Mouse (Mus musculus) forebrain, embryonic 14.5 days (tissue): Measurements from ENCODE around the gene Thsd4. TPM values are rescaled to one million over a fixed set of nuclear protein-coding genes. Genes with fewer than 3 reads are reported as not detected.

Experiments
- ATAC-seq: fragments of 200-750 bp; cut with Nextera tagmentation; 2 replicates; pipeline ENCODE4 v1.8.0; 2017; ENCODE audit warnings: mild to moderate bottlenecking, moderate library complexity
- DNase-seq: peaks from one replicate; pipeline ENCODE4 v3.0.0-alpha.2; 2015; ENCODE audit warnings: low spot score
- H3K27ac ChIP-seq: fragments of 300-500 bp; sonication (generic); 2 replicates; pipeline ENCODE4 v1.5.1; 2014; ENCODE audit warnings: low read depth, mild to moderate bottlenecking, control low read depth, low read length, moderate library complexity
- H3K27me3 ChIP-seq: fragments of 300-500 bp; sonication (generic); replicated peaks from 2 replicates; pipeline ENCODE4 v1.6.1; 2014; ENCODE audit warnings: low read length, control low read depth, mixed read lengths; ENCODE audit not compliant: control insufficient read depth, insufficient read depth
- H3K36me3 ChIP-seq: fragments of 300-500 bp; sonication (generic); 2 replicates; pipeline ENCODE4 v1.6.1; 2014; ENCODE audit warnings: low read length, control low read depth; ENCODE audit not compliant: control insufficient read depth, insufficient read depth
- H3K4me1 ChIP-seq: fragments of 300-500 bp; sonication (generic); 2 replicates; pipeline ENCODE4 v1.6.1; 2014; ENCODE audit warnings: antibody characterized with exemption, low read length, control low read depth; ENCODE audit not compliant: control insufficient read depth, insufficient read depth
- H3K4me2 ChIP-seq: fragments of 300-500 bp; sonication (generic); 2 replicates; pipeline ENCODE4 v1.6.1; 2014; ENCODE audit warnings: mild to moderate bottlenecking, control low read depth, low read length
- H3K4me3 ChIP-seq: fragments of 300-500 bp; sonication (generic); 2 replicates; pipeline ENCODE4 v1.5.1; 2014; ENCODE audit warnings: low read depth, low read length, control low read depth
- H3K9ac ChIP-seq: fragments of 300-500 bp; sonication (generic); 2 replicates; pipeline ENCODE4 v1.6.1; 2014; ENCODE audit warnings: mild to moderate bottlenecking, low read length, control low read depth, moderate library complexity
- H3K9me3 ChIP-seq: fragments of 300-500 bp; sonication (generic); replicated peaks from 2 replicates; pipeline ENCODE4 v1.6.1; 2016; ENCODE audit warnings: low read length, control low read depth, mixed read lengths; ENCODE audit not compliant: control insufficient read depth
- WGBS: fragments of 180-500 bp; shearing (Covaris S2); extraction: QIAGEN DNeasy Blood & Tissue Kit; methylation state at CpG from one replicate; pipeline ENCODE4 v1.1.7; 2014; 5-methylcytosine and 5-hydroxymethylcytosine counted together
- polyA plus RNA-seq: library from polyadenylated mRNA; unstranded; fragments of >200 nt; fragmentation: Nextera tagmentation; extraction: Ambion mirVana; gene quantifications from 2 replicates; pipeline ENCODE4 v1.2.1, GENCODE M21; 2014

Thsd4 gene
- polyA plus RNA-seq, 1 experiment from 2014 or later, result 3.4 TPM

- H3K27me3 ChIP-seq, result no peaks in the 10 kb centered on the region
- 91% methylated on average over 4 of the region's 4 CpGs for WGBS
- H3K4me1 ChIP-seq, result peaks cover 3% of the 10 kb centered on the region; the same call in 1 of the 2 replicates
- ATAC-seq, result no peak
- H3K4me3 ChIP-seq, result no peak overlapping the region
- no peak for DNase-seq
- no peaks in the 10 kb centered on the region for H3K36me3 ChIP-seq
- H3K4me2 ChIP-seq, result no peak overlapping the region
- no peak overlapping the region for H3K9ac ChIP-seq
- H3K9me3 ChIP-seq, result no peaks in the 10 kb centered on the region
- H3K27ac ChIP-seq, result no peak overlapping the region
These were observed 487.0 kb downstream of the Thsd4 start for GRCm38 (mm10) chr9:60034883-60035282.

- DNase-seq (no peak), ATAC-seq (no peak)
- Histone ChIP-seq H3K4me3 (no peak overlapping the region), H3K27ac (no peak overlapping the region), H3K4me2 (no peak overlapping the region), H3K36me3 (no peaks in the 10 kb centered on the region), H3K9me3 (no peaks in the 10 kb centered on the region), H3K9ac (no peak overlapping the region), H3K4me1 (peaks cover 7% of the 10 kb centered on the region), H3K27me3 (no peaks in the 10 kb centered on the region)
- WGBS, result 79% methylated on average over 4 of the region's 4 CpGs
These were observed 494.6 kb downstream of the Thsd4 start for GRCm38 (mm10) chr9:60027234-60027633.

DNA sequence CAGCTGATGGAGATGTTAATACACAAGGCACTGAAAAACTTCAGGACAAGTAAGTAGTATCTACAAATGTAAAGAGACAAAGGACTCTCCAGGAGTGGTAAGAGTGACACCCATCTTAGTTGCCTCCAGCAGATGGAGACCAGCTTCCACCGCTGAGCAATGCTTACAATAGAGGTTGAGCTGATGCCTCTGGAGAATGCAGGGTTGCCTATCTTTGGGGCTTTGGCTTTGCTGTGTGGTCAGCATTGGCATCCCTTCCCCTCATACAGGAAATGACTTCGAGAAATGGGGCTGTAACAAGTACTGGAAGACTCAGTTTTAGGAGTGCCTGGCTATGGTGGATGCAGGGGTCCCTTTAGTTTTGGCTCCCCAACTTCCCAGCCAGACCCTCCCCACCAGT lies 495.1 kb downstream of the Thsd4 start:
- ATAC-seq (no peak), DNase-seq (no peak)
- no peak overlapping the region for H3K27ac ChIP-seq
- H3K27me3 ChIP-seq, result no peaks in the 10 kb centered on the region
- H3K9me3 ChIP-seq, result no peaks in the 10 kb centered on the region
- H3K4me1 ChIP-seq, result peaks cover 7% of the 10 kb centered on the region
- H3K36me3 ChIP-seq, result no peaks in the 10 kb centered on the region
- 90% methylated on average over 2 of the region's 2 CpGs for WGBS
- H3K9ac ChIP-seq, result no peak overlapping the region
- no peak overlapping the region for H3K4me3 ChIP-seq
- H3K4me2 ChIP-seq, result no peak overlapping the region

DNA sequence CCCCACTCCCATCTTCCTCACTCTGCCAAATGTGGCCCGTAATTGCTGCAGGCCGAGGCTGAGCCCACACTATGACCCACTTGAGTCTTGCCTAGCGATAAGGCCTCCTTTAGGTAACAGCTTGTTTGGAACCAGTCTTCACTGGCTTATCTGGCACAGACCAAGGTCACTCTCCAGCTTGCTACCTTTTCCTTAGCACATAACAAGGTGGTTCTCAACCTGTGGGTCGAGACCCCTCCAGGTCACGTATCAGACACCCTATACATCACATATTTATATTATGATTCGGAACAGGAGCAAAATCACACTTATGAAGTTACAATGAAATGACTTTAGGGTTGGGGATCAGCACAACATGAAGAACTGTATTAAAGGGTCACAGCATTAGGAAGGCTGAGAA lies 495.9 kb downstream of the Thsd4 start:
- no peak overlapping the region for H3K9ac ChIP-seq
- ATAC-seq, result no peak

GRCm38 (mm10) chr9:60024971-60025370 lies 496.9 kb downstream of the Thsd4 start:
- DNase-seq (no peak), ATAC-seq (no peak)
- no peak overlapping the region for H3K4me2 ChIP-seq
- 21% methylated on average over 4 of the region's 5 CpGs for WGBS
- H3K27ac ChIP-seq, result no peak overlapping the region
- H3K9me3 ChIP-seq, result no peaks in the 10 kb centered on the region
- H3K9ac ChIP-seq, result no peak overlapping the region
- H3K27me3 ChIP-seq, result no peaks in the 10 kb centered on the region
- H3K4me3 ChIP-seq, result no peak overlapping the region
- H3K36me3 ChIP-seq, result no peaks in the 10 kb centered on the region
- H3K4me1 ChIP-seq, result peaks cover 7% of the 10 kb centered on the region

More for the DNA sequence above, 495.9 kb downstream of the Thsd4 start:
- WGBS, result 95% methylated on average over 6 of the region's 6 CpGs
- Histone ChIP-seq H3K27me3 (no peaks in the 10 kb centered on the region), H3K9me3 (no peaks in the 10 kb centered on the region), H3K36me3 (no peaks in the 10 kb centered on the region), H3K4me3 (no peak overlapping the region), H3K4me2 (no peak overlapping the region), H3K27ac (no peak overlapping the region), H3K4me1 (peaks cover 7% of the 10 kb centered on the region)
- no peak for DNase-seq

- no peaks in the 10 kb centered on the region for H3K36me3 ChIP-seq
- DNase-seq (no peak), ATAC-seq (no peak)
- H3K4me3 ChIP-seq, result no peak overlapping the region
- WGBS, result 21% methylated on average over 5 of the region's 5 CpGs
- H3K9me3 ChIP-seq, result no peaks in the 10 kb centered on the region
- H3K4me2 ChIP-seq, result no peak overlapping the region
- no peaks in the 10 kb centered on the region for H3K27me3 ChIP-seq
- H3K9ac ChIP-seq, result no peak overlapping the region
- no peak overlapping the region for H3K27ac ChIP-seq
- H3K4me1 ChIP-seq, result peaks cover 7% of the 10 kb centered on the region
These were observed 497.3 kb downstream of the Thsd4 start for GRCm38 (mm10) chr9:60024545-60024944.

- H3K4me1 ChIP-seq, result peaks cover 7% of the 10 kb centered on the region
- H3K27ac ChIP-seq, result no peak overlapping the region
- ATAC-seq (no peak), DNase-seq (no peak)
- WGBS, result 82% methylated on average over 3 of the region's 3 CpGs
- no peaks in the 10 kb centered on the region for H3K27me3 ChIP-seq
- no peak overlapping the region for H3K9ac ChIP-seq
- no peak overlapping the region for H3K4me3 ChIP-seq
- no peaks in the 10 kb centered on the region for H3K9me3 ChIP-seq
- no peak overlapping the region for H3K4me2 ChIP-seq
- H3K36me3 ChIP-seq, result no peaks in the 10 kb centered on the region
These were observed 499.5 kb downstream of the Thsd4 start for GRCm38 (mm10) chr9:60022331-60022730.

- DNase-seq (no peak), ATAC-seq (no peak)
- no peaks in the 10 kb centered on the region for H3K27me3 ChIP-seq
- WGBS, result 78% methylated on average over 1 of the region's 1 CpGs
- no peak overlapping the region for H3K27ac ChIP-seq
- H3K4me3 ChIP-seq, result no peak overlapping the region
- H3K9ac ChIP-seq, result no peak overlapping the region
- H3K4me1 ChIP-seq, result peaks cover 7% of the 10 kb centered on the region
- no peak overlapping the region for H3K4me2 ChIP-seq
- no peaks in the 10 kb centered on the region for H3K9me3 ChIP-seq
- no peaks in the 10 kb centered on the region for H3K36me3 ChIP-seq
These were observed 501.4 kb downstream of the Thsd4 start for GRCm38 (mm10) chr9:60020444-60020843.

DNA sequence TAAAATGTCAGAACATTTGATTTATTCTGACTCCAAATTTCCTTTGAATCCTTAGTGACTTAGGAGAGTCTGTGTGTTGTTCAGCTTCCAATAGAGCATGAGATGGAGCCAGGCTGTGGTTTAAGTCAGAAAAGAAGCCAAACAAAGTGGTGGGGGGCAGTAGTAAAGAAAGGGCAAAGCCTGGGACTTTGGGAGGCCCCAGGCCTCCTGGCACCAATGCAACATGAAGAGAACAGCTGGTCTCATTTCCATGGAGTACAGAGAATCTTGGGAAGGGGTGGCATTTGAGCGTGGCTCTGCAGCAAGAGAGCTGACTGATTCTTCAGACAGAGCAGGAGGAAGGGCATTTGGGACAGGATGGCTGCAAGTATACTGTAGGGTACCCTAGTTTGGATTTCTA lies 511.6 kb downstream of the Thsd4 start:
- Histone ChIP-seq H3K4me1 (no peaks in the 10 kb centered on the region), H3K4me3 (no peak overlapping the region), H3K9me3 (no peaks in the 10 kb centered on the region), H3K9ac (no peak overlapping the region), H3K27ac (no peak overlapping the region), H3K27me3 (no peaks in the 10 kb centered on the region), H3K36me3 (no peaks in the 10 kb centered on the region), H3K4me2 (no peak overlapping the region)
- ATAC-seq (no peak), DNase-seq (no peak)
- 56% methylated on average over 1 of the region's 1 CpGs for WGBS
